Mouse (Mus musculus) thymus, postnatal 4 days (tissue): ENCODE measurements at regions not wholly inside any gene's neighbourhood (a gene's known extent, or its start where the extent isn't known, plus 50 kb on each side); places are given as distances from the start of the nearest gene placed in this dataset.
A peak's percentile ranks its signal among the peaks of the same experiment; 100 is the strongest.

Source experiments
- DNase-seq: peaks from one replicate; pipeline ENCODE4 v3.0.0; 2021

- DNase-seq: no peak
These were observed 132.0 kb upstream of the Med13l start for GRCm38 (mm10) chr5:118428323-118429095.

DNA sequence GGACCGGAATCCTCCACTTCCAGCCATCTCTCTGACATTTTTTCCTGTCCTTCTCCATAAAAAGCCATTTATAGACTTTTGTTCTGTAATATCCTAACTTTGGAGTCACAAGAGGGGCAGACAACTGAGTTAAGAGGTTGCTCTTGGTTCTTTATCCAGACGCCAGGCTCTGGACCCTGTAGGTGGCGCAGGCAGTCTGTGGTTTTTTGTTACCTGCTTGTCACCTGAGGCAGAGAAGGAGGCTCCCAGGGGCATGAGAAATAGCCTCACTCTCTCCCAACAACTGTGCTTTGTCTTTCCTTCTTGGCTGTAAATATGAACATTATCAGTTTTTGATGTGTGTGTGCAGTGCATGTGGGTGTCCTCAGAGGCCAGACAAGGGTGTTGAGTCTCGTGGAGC lies 126.9 kb upstream of the Med13l start:
- DNase-seq: peak; percentile 42

DNA sequence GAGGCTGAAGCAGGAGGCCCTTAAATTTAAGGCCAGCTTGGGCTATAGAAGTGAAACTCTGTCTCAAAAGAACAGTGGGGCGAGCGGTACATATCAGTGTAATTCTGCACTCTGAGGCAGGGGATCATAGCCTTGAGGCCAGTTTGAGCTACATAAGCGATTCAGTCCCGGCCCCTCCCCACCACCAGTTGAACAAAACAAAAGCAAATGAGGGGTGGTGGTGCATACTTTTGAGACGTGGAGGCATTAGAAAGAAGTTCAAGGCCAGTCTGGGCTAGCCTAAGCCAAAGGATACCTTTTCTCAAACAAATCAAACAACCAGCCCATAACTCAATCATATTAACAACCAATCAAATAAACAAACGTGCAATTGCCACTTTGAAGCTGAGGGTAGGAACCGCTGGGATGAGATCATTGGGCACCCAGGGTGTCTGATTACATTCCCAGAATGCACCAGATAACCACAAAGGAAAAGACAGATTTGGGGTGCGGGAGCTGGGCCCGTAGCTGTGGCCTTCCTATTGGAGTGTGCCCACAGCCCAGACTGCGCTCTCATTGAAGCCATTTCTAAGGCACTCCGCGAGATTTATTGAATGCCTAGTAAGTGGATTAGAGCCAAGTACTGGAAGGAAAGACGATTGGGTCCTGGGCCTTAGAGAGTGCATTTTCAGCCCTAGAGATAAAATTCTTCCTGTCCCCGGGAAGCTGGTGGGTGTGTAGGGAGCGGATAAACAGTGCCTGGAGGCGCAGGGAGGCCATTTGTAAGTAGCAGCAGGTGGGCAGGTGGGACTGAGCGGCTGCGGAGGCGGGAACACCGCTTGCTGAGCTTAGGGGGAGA lies 125.5 kb upstream of the Med13l start:
- DNase-seq: no peak

DNA sequence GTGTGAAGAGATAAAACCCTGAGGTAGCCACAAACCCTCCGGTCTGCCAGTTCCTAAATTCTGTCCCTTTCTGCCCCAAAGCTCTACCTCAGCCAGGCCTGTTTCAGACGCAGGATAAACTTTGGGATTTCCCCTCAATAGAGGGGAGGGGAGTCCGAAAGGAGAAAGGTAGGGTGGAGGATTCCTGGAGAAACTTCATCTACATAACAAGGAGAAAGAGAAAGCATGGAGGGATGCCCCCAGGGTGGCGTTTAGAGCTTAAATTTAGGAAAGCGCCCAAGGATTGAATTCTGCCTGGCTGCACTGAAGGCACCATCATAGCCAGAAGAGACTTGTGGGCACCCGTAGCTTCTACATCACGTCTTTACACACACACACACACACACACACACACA lies 124.9 kb upstream of the Med13l start:
- DNase-seq: no peak

- no peak for DNase-seq
These were observed 124.4 kb upstream of the Med13l start for GRCm38 (mm10) chr5:118436035-118436434.

DNA sequence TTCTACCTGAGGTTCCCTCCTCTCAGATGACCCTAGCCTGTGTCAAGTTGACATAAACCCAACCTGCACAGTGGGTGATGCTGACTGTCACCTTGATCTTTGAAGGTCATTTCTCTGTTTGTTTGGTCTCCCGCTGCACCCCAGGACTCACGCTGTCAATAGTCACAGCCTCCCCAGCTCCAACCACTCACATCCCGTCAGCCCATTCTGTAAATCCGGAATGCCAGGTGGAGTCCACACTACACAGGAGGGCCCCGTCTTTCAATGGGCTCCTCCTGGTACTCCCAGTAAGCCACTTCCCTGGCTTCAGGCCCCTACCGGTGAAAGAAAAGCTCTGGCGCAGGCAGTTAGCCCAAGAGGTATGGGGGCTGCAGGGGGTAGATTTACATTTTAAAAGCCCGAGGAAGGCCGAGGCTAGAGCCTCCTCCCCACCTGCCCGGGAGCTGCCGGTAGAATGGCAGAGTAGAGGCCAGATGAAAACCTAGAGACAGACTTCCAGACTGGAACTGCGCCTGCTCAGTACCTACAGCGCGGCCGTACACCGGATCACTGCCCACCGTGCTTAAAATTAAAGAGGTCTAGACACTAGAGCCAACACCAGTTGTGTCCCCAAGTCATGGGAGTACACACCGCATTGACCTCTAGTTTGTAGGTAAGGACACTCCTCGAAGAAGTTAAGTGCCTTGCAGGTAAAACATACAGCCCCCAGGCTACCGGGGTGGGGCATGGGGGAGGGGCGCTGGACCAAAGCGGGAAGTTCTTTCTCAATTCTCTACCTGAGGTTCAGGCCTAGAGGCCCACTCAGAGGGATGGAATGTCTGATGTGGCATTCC lies 123.8 kb upstream of the Med13l start:
- DNase-seq: no peak

- DNase-seq: no peak
These were observed 123.2 kb upstream of the Med13l start for GRCm38 (mm10) chr5:118437307-118437610.

- no peak for DNase-seq
These were observed 122.5 kb upstream of the Med13l start for GRCm38 (mm10) chr5:118438016-118438415.

DNA sequence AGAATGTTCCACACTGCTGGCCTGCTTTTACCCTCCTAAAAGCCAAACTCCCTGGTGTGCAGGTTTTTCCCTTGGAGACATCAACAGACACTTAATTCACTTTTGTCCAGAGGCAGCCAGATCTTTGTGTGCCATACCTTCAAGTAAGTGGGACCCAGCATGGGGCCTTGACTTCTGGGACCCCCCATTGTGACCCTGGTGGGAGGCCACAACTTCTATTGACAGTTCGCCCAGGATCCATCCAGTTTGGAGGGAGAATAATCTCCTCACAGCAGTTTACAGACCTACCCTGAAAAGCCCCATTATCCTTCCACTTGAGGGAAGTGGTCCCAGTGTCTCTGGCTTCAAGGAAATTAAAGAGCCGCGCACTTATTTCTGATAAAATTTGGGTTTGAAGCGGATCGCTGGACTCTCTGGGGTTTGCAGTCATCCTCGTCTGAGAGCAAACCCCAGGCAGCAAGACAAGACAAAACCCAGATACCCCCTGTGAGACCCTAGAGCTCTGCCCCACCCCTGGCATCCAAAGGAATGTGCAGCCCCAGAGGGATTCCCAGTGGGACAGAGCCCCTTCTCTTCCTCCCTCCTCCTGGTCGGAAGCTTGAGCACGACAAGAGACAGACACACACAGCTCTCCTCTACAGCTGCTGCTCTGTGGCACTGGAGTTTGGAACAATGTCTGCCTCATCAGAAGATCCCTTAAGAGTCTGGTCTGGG lies 115.8 kb upstream of the Med13l start:
- no peak for DNase-seq

GRCm38 (mm10) chr5:118445252-118445987 lies 115.1 kb upstream of the Med13l start:
- DNase-seq: no peak

DNA sequence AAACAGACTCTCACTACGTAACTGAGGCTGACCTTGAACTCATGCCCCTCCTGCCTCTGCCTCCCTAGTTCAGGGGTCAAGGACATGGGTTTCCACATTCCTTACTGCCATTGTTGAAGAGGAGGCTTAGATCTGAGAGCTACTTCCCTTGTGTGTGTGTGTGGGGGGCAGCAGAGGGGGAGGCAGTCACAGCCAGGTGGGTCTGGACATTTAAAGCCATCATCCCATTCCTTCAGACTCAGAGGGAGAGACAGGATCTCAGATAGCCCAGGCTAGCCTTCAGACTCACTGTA lies 114.5 kb upstream of the Med13l start:
- DNase-seq: no peak

DNA sequence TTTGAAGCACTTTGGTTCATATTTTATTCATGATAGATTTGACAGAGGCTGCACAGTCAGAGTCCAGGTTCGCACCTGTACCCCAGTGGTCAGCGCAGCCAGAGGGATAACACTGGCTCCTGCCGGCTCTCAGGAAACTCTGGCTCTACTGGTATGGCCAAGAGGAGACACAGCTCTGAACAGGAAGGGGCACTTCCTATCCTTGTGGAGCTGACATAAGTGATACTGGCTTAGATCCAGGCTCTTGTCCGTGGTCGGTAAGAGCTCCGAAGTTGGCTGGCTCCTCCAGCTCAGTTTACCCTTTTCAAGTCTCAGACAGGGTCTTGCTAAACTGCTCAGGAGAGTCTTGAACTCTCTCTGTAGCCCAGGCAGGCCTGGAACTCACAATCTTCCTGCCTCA lies 113.6 kb upstream of the Med13l start:
- DNase-seq: no peak

DNA sequence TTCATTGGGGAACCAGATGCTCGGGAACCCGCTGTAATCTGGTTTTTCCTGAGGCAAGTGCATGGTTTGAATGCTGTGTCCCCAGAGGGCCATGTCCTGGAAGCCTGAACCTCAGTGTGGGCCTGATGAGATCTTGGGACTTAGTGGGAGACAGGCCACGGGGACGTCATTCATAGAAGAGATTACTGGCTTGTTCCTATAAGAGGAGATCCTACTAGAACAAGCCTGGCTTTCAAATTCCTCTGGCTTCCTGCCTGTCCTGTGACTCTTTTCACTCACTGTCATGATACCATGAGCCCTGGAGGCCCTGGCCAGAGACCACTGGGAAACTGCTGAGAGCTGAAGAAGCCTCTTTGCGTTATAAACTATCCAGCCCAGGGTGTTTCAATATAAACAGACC lies 113.1 kb upstream of the Med13l start:
- no peak for DNase-seq

- DNase-seq: no peak
These were observed 111.5 kb upstream of the Med13l start for GRCm38 (mm10) chr5:118448884-118449515.

DNA sequence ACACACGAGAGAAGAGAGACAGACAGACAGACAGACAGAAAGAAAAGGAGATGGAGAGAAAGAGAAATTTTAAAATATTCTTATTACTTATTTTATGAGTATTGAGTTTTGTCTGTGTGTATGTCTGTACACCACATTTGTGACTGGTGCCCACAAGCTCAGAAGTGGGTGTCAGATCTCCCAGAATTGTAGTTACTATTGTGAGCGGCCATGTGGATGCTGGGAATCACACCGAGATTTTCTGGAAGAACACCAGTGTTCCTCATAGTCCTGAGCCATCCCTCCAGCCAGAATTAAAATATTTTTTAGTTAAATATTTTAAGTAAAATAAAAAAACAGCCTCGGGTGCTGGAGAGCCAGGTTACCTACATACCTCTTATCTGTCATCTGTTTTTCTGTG lies 110.6 kb upstream of the Med13l start:
- no peak for DNase-seq

DNA sequence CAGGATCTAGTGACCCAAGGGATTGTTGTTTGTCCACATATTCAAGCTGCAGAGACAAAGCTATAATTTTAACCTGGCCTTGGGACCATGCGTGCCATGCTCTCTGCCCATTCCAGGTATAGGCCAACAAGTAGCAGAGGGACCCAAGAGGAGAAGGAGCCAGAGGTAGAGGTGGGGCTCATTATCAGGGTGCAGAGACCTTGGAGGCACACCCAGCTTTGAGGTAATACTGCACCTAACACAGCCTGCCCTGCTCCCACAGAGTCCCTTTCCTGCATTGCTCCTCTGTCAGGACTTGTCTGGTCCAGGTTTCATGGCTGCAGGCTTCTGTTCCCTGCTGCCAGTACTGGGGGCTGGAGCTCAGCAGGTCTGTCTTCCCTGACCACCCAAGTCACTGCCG lies 108.4 kb upstream of the Med13l start:
- no peak for DNase-seq

- DNase-seq: no peak
These were observed 106.4 kb upstream of the Med13l start for GRCm38 (mm10) chr5:118454096-118454495.

DNA sequence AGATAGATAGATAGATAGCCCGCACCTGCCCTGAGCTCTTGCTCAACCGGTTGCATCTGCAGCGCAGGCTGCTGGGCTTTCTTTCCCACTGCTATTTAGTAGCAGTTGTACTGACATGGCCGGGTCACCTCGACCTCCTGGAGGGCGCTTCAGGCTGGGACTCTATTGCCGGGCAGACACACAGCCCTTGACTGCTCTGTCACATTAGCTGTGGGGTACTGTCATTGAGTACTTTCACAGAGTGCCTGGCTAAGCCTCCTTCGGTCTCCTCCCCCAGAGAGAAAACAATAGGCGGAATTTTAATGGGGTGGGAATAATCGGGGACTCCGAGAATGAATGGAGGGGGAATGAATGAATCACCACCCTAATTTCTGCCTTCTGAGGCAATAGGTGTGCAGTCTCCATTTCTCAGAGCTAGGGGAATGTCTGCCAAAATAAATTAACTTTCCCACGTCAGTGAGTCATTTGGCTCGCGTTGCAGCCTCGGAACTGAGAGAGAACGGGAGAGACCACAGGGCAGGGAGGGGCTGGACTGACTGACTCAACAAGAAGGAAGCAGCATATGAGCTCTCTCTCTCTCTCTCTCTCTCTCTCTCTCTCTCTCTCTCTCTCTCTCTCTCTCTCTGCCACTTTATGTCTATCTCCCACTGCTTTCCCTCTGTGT lies 101.6 kb upstream of the Med13l start:
- DNase-seq: no peak

DNA sequence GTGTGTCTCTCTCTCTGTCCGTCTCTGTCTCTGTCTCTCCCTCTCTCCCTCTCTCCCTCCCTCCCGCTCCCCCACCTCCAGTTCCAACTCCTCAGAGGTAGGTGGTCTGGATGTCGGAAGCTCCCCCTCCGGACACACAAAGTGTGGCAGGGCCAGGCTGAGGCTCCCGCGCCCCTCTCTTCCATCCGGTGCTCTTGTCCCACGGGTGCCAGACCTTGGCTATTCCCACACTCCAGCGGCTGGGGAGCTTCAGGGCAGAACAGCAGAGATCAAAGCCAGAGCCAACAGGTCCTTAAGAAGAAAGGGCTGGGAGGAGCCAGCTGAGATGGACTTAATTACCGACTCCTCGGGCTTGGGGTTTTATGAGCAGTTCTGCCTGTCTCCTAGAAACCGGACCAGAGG lies 101.1 kb upstream of the Med13l start:
- DNase-seq: no peak

DNA sequence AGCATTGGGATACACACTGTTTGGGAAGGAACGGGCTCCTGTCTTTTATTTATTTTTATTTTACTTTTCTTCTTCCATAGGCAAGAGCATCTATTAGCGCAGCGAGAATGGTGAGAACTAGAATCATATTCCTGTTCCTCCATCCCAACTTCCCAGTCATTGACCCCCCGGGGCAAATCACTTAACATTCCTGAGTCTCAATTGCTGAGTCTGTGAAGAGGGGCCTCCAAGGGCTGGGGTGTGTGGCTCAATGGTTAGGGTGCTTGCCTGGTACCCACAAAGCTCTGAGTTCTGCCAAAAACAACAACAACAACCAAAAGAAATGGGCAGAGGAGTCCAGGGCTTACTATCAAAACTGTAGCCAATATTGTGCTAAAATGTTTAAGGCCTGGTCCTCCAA lies 98.5 kb upstream of the Med13l start:
- no peak for DNase-seq
